Mouse (Mus musculus) liver, postnatal 0 days (tissue): ENCODE measurements around the gene Sh3d21. TPM values are rescaled to one million over a fixed set of nuclear protein-coding genes. Genes with fewer than 3 reads are reported as not detected.
A peak's percentile ranks its signal among the peaks of the same experiment; 100 is the strongest.
"Not testable (repeated sequence)": the region's sequence is repeated elsewhere in the genome, so short reads cannot be mapped to it uniquely, and the experiment has no call there.

Source experiments
- ATAC-seq: fragments of 200-750 bp; cut with Nextera tagmentation; 2 replicates; pipeline ENCODE4 v1.8.0; 2017; ENCODE audit warnings: mild to moderate bottlenecking, moderate library complexity
- DNase-seq: peaks from one replicate; pipeline ENCODE4 v3.0.0-alpha.2; 2016
- H3K27ac ChIP-seq: fragments of 300-500 bp; sonication (generic); 2 replicates; pipeline ENCODE4 v1.5.1; 2014; ENCODE audit warnings: antibody characterized with exemption, moderate library complexity, mild to moderate bottlenecking, low read depth
- H3K27me3 ChIP-seq: fragments of 300-500 bp; sonication (generic); 2 replicates; pipeline ENCODE4 v1.6.1; 2014; ENCODE audit warnings: low read length, control low read depth, mixed read lengths; ENCODE audit not compliant: insufficient read depth
- H3K36me3 ChIP-seq: fragments of 300-500 bp; sonication (generic); replicated peaks from 2 replicates; pipeline ENCODE4 v1.6.1; 2014; ENCODE audit warnings: mild to moderate bottlenecking, control low read depth, low read length, moderate library complexity, mixed read lengths; ENCODE audit not compliant: insufficient read depth
- H3K4me1 ChIP-seq: fragments of 300-500 bp; sonication (generic); 2 replicates; pipeline ENCODE4 v1.6.1; 2014; ENCODE audit warnings: antibody characterized with exemption, mild to moderate bottlenecking, control low read depth; ENCODE audit not compliant: insufficient read depth
- H3K4me2 ChIP-seq: fragments of 300-500 bp; sonication (generic); 2 replicates; pipeline ENCODE4 v1.6.1; 2014; ENCODE audit warnings: low read depth, mild to moderate bottlenecking, low read length, moderate library complexity, mixed read lengths
- H3K4me3 ChIP-seq: fragments of 300-500 bp; sonication (generic); 2 replicates; pipeline ENCODE4 v1.5.1; 2014; ENCODE audit warnings: low read depth, low read length
- H3K9ac ChIP-seq: fragments of 300-500 bp; sonication (generic); replicated peaks from 2 replicates; pipeline ENCODE4 v1.6.1; 2014; ENCODE audit warnings: mild to moderate bottlenecking, moderate library complexity
- H3K9me3 ChIP-seq: fragments of 300-500 bp; sonication (generic); 2 replicates; pipeline ENCODE4 v1.6.1; 2016; ENCODE audit warnings: mild to moderate bottlenecking, control low read depth, low read length, mixed read lengths
- CTCF ChIP-seq: sonication (generic); IDR thresholded peaks from 2 replicates; pipeline ENCODE4 v1.5.1; 2016; ENCODE audit warnings: antibody characterized with exemption, low read depth
- EP300 ChIP-seq: IDR thresholded peaks from 2 replicates; pipeline ENCODE4 v1.6.1; 2016; ENCODE audit warnings: antibody characterized with exemption, low read depth, mild to moderate bottlenecking
- WGBS: fragments of 180-500 bp; shearing (Covaris S2); extraction: QIAGEN DNeasy Blood & Tissue Kit; methylation state at CpG from one replicate; pipeline ENCODE4 v1.1.7; 2014; ENCODE audit not compliant: insufficient replicate concordance; 5-methylcytosine and 5-hydroxymethylcytosine counted together
- polyA plus RNA-seq: library from polyadenylated mRNA; unstranded; fragments of >200 nt; fragmentation: Nextera tagmentation; extraction: Ambion mirVana; gene quantifications from 2 replicates; pipeline ENCODE4 v1.2.1, GENCODE M21; 2015

Gene Sh3d21
- polyA plus RNA-seq, 1 experiment from 2014 or later = 2.4 TPM

DNA sequence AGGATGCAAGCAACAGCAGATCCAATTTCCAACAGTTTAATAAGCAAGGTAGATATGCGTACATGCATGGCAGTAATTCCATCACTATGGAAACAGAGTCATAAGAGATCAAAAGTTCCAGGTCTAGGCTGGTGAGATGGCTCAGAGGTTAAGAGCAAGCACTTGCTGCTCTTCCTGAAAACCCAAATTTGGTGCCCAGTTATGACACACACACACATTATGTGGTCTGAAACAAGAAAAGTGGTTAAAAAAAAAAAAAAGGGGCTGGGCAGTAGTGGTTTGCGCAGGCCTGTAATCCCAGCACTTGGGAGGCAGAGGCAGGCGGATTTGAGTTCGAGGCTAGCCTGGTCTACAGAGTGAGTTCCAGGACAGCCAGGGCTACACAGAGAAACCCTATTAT is 31.6 kb upstream of the Sh3d21 start:
- H3K9ac ChIP-seq = no peak overlapping the region
- H3K4me2 ChIP-seq = no peak overlapping the region
- no peak for TF ChIP-seq CTCF
- TF ChIP-seq EP300 = no peak
- ATAC-seq = no peak
- no peaks in the 10 kb centered on the region for H3K27me3 ChIP-seq
- H3K36me3 ChIP-seq = peaks cover 39% of the 10 kb centered on the region
- DNase-seq = no peak
- WGBS = 87% methylated on average over 4 of the region's 4 CpGs
- no peak overlapping the region for H3K4me3 ChIP-seq
- H3K9me3 ChIP-seq = no peaks in the 10 kb centered on the region
- peaks cover 27% of the 10 kb centered on the region for H3K4me1 ChIP-seq
- no peak overlapping the region for H3K27ac ChIP-seq

DNA sequence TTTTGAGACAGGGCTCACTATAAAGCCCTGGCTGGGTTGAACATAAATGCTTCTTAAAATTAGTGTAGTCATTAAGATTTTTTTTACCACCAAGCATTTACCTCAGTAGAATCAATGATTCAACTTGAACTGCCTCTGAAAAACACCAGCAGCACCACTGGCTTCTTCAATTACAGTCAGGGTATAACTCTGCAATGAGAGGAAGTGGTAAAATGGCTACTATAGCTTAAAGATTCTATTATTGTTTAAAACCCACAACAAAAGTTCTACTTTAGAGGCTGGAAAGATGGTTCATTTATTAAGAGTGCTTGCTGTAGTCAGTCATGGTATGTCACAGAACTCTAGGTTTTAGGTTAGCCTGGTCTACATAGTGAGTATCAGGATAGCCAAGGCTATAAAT is 30.9 kb upstream of the Sh3d21 start:
- Histone ChIP-seq H3K36me3 (peaks cover 39% of the 10 kb centered on the region), H3K9ac (no peak overlapping the region), H3K4me3 (no peak overlapping the region), H3K9me3 (no peaks in the 10 kb centered on the region), H3K4me2 (no peak overlapping the region), H3K4me1 (peaks cover 20% of the 10 kb centered on the region), H3K27me3 (no peaks in the 10 kb centered on the region), H3K27ac (no peak overlapping the region)
- no peak for TF ChIP-seq CTCF
- DNase-seq (no peak), ATAC-seq (no peak)

GRCm38 (mm10) chr4:126190636-126191035 is 27.3 kb upstream of the Sh3d21 start:
- DNase-seq = no peak

DNA sequence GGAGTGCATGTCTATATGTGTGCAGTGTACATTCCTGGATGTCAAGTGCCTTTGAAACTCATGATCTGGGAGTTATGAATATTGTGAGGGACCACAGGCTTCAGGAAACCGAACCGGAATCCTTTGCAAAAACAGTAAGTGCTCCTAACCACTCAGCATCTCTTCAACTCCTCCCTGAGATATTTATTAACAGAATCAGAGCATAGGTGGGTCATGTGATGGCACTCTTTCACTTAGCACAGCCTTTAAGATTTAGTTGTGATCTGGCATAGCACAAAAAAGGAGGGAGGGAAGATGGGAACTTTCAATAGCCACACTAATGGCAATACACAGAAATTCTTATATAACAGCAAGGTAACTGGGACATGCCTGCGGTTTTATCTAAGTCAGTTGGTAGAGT is 23.8 kb upstream of the Sh3d21 start:
- Histone ChIP-seq H3K4me2 (no peak overlapping the region), H3K27ac (no peak overlapping the region), H3K9me3 (no peaks in the 10 kb centered on the region), H3K4me3 (no peak overlapping the region), H3K9ac (no peak overlapping the region), H3K36me3 (peaks cover 54% of the 10 kb centered on the region), H3K27me3 (no peaks in the 10 kb centered on the region), H3K4me1 (0 out of 2 replicates have a peak, but pooled peaks cover 2% of the 10 kb centered on the region)
- TF ChIP-seq CTCF = no peak
- no peak for TF ChIP-seq EP300
- 89% methylated on average over 3 of the region's 3 CpGs for WGBS
- ATAC-seq = no peak
- DNase-seq = no peak

More at GRCm38 (mm10) chr4:126190636-126191035, 27.3 kb upstream of the Sh3d21 start:
- Histone ChIP-seq H3K4me1 (0 out of 2 replicates have a peak, but pooled peaks cover 2% of the 10 kb centered on the region), H3K9me3 (no peaks in the 10 kb centered on the region), H3K9ac (no peak overlapping the region), H3K36me3 (peaks cover 58% of the 10 kb centered on the region), H3K4me3 (no peak overlapping the region), H3K27ac (no peak overlapping the region), H3K27me3 (no peaks in the 10 kb centered on the region), H3K4me2 (no peak overlapping the region)
- ATAC-seq = no peak
- no peak for TF ChIP-seq CTCF
- TF ChIP-seq EP300 = no peak
- 86% methylated on average over 2 of the region's 2 CpGs for whole genome bisulfite sequencing

- no peak overlapping the region for H3K4me3 ChIP-seq
- H3K27me3 ChIP-seq = no peaks in the 10 kb centered on the region
- no peak for DNase-seq
- H3K4me1 ChIP-seq = peaks cover 4% of the 10 kb centered on the region; the same call in 1 of the 2 replicates
- no peaks in the 10 kb centered on the region for H3K9me3 ChIP-seq
- peak; percentile 72 for ATAC-seq
- H3K36me3 ChIP-seq = peaks cover 59% of the 10 kb centered on the region
- WGBS = 70% methylated on average over 5 of the region's 5 CpGs
- no peak overlapping the region for H3K27ac ChIP-seq
- no peak overlapping the region for H3K4me2 ChIP-seq
- TF ChIP-seq CTCF (no peak), EP300 (no peak)
- H3K9ac ChIP-seq = no peak overlapping the region
Measured at GRCm38 (mm10) chr4:126183034-126183433, 19.7 kb upstream of the Sh3d21 start.

- no peaks in the 10 kb centered on the region for H3K27me3 ChIP-seq
- peak; percentile 80 for ATAC-seq
- no peak overlapping the region for H3K4me3 ChIP-seq
- H3K4me2 ChIP-seq = no peak overlapping the region
- peaks cover 4% of the 10 kb centered on the region; the same call in 1 of the 2 replicates for H3K4me1 ChIP-seq
- peak; percentile 93 for TF ChIP-seq CTCF
- TF ChIP-seq EP300 = no peak
- no peak overlapping the region for H3K9ac ChIP-seq
- H3K36me3 ChIP-seq = peaks cover 60% of the 10 kb centered on the region
- H3K9me3 ChIP-seq = no peaks in the 10 kb centered on the region
- no peak overlapping the region; the same call in 1 of the 2 replicates for H3K27ac ChIP-seq
- DNase-seq = peak; percentile 42
- 56% methylated on average over 7 of the region's 7 CpGs for WGBS
Measured at GRCm38 (mm10) chr4:126181170-126181957, 18.1 kb upstream of the Sh3d21 start.

DNA sequence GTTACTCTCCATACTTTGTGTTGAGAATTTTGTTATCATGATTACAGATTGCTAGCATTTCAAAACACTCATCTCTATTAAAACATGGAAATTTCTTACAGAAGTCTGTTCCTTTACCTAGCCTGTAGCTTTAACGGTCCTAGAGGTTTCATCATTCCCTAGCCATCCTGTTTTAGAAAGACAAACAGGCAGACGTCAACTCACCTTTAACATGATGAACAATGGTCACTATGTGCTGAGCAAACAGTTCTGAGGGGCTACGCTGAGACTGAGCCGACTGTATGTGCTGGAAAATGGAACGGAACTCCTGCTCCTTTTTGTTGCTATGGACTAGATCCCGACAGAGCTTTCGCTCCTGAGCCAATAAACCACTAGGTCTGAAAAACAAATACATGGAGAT is 12.7 kb upstream of the Sh3d21 start:
- H3K4me1 ChIP-seq, H3K4me2 ChIP-seq, H3K4me3 ChIP-seq, DNase-seq, H3K27me3 ChIP-seq, H3K9ac ChIP-seq, H3K27ac ChIP-seq, H3K9me3 ChIP-seq: not testable (repeated sequence)
- WGBS = 53% methylated on average over 7 of the region's 7 CpGs
- peak; percentile 70 for ATAC-seq
- H3K36me3 ChIP-seq = peaks cover 75% of the 10 kb centered on the region
